Mouse (Mus musculus) layer of hippocampus, adult 2 months (tissue): Measurements from ENCODE around the gene Atxn7l1. TPM values are rescaled to one million over a fixed set of nuclear protein-coding genes. Genes with fewer than 3 reads are reported as not detected.

Experiments used
- DNase-seq, 2 experiments: peaks; one replicate each; pipeline ENCODE4 v3.0.0; 2022; ENCODE audit warnings: low spot score in 2 of 2
- H3K27ac ChIP-seq: fragments of 200-600 bp; 2 replicates; pipeline ENCODE4 v1.8.1; 2022
- H3K4me3 ChIP-seq: fragments of 200-600 bp; 2 replicates; pipeline ENCODE4 v1.8.1; 2022; ENCODE audit warnings: mild to moderate bottlenecking
- CTCF ChIP-seq: fragments of 200-600 bp; conservative IDR thresholded peaks from 2 replicates; pipeline ENCODE4 v1.8.1; 2022; ENCODE audit warnings: antibody characterized with exemption, mild to moderate bottlenecking, moderate library complexity
- total RNA-seq, 2 experiments: library from RNA; stranded (reverse); gene quantifications; 2 replicates each; pipeline ENCODE4 v1.2.3; 2021

The Atxn7l1 gene
- total RNA-seq, 2 experiments from 2014 or later, result 62.0 to 62.9 TPM

DNA sequence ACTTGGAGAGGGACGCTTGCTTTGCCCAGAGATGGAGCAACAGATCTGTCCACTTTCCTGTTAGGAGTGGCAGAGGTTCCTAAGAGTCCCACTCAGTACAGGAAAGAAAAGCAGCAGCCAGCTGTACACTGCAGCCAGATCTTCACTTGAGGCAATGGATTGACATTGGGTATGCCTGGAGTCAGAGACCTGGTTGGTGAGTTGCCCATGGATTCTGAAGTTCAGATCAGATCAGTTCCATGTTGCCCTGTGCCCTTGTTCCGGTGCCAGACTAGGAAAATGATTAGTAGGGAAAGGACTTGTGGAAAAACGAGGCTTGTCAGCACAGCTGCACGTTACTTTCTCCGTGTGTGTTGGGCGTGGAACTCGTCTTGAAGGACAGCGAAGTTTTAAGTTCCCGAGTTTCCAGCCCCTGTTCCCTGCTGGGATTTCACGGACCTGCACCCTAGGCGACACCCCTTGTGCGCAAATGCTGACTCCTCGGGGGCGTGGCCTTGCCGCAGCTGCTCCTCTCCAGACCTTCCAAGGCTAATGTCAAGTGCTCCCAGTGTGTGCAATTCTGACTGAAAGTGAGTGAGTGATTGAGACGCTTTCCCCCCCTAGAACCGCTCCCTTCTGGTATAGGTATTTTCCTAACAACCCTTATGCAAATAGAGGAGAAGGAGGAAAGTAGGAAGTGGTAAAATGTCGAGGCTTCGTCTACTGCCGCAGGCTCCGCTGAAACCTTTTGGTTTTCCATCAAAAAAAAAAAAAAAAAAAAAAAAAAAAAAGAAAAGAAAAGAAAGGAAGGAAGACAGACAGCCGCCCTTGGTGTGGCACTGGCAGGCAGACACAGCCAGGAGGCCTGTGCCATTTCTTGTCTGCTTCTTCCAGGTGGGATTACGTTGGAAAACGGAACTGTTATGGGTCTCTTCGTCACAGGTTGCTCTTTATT lies 28.4 kb downstream of the Atxn7l1 start:
- 0 out of 2 replicates have a peak, but pooled peaks have one; percentile 3 for TF ChIP-seq CTCF
- DNase-seq, result no peak
- H3K27ac ChIP-seq, result peak overlapping the region; percentile 33; the same call in 1 of the 2 replicates
- H3K4me3 ChIP-seq, result peak overlapping the region; percentile 18; the same call in 1 of the 2 replicates

DNA sequence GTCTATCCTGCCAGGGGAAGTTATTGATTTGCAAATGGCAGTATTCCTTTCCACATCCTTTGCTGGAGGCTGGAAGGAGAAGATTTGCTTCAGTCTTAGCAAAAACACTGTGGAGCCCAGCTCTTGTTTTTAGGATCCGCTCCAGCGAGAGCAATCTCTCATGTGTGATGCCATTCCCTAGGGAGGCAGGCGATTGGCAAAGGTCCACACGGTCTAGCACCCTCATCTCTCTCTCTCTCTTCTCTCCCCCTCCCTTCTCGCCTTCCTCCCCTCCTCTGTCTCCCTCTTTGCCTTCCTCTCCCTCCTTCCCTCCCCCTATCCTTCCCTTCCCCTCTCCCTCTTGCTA lies 29.0 kb downstream of the Atxn7l1 start:
- DNase-seq, result no peak
- Histone ChIP-seq H3K27ac (peak overlapping the region; percentile 33; the same call in 1 of the 2 replicates), H3K4me3 (no peak overlapping the region)
- no peak for TF ChIP-seq CTCF

DNA sequence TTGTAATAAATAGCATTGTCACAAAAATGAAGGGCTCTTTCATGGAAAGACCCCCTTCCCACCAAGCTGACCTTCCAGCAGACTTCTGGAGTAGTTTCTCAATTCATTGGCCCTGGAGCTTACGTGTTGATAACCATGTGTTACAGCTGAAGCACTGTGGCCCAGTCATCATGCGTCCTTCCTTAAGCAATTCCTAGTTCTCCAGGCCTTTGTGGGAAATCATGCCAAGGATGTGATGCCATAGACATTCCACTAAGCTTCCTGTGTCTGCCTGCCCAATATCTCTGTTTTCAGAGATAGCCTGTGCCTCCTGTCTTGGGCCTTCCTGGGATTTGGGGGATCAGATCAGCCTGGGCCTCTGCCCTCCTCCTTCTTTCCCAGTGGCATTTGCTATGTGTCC lies 32.9 kb downstream of the Atxn7l1 start:
- H3K27ac ChIP-seq, result no peak overlapping the region
- no peak for TF ChIP-seq CTCF
- DNase-seq, result no peak
- H3K4me3 ChIP-seq, result no peak overlapping the region

DNA sequence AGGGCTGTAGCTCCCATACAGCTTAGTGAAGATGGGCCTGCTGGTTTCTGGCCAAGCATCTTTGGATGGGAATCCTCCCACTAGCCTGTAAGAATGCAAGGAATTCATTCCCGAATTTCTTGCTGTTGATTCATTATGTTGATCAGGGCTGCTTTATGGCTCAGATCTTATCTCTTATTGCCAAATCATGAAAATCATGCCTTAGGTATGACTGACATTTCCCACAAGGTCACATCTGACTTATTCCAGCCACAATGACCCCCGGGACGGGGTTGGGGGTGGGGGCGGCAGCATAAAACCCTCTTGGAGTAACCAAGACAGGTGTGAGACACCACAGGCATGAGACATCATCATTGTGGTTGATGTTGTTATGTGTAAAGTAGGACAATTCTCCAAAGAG lies 34.4 kb downstream of the Atxn7l1 start:
- DNase-seq, result no peak
- no peak for TF ChIP-seq CTCF
- H3K4me3 ChIP-seq, result no peak overlapping the region
- H3K27ac ChIP-seq, result no peak overlapping the region

DNA sequence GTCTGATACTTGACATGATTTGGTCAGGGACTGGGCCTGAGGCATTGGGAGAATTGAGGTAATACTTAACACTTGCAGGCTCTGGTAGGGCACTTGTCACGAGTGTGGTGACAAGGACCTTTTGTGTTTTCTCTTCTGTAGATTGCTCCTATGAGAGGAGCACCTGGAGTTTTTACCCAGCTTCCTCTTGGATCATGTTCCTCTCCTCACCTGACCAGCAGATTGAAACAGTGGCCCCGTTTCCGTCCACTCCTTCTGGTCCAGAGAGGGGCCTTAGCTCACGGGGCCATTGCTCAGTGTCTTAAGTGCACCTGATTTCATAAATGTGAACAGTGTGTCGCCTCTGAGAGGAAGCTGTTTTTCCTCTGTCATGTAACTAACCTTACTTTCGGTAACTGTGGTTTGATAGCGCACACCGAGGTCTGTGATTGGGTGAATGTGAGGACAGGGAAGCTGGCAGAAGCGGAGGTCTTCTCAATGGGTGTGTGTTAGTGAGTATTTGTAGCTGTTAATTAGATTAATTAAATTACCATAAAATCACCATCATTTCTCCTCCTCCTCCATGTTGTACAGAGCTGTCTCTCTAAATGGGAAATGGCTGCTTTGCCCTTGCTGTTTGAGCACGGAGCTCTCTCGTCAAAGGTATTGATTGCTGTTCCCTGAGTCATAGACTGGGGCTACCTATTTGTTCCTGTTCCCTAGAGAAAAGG lies 35.1 kb downstream of the Atxn7l1 start:
- H3K27ac ChIP-seq, result no peak overlapping the region
- no peak for DNase-seq
- H3K4me3 ChIP-seq, result no peak overlapping the region
- TF ChIP-seq CTCF, result no peak

DNA sequence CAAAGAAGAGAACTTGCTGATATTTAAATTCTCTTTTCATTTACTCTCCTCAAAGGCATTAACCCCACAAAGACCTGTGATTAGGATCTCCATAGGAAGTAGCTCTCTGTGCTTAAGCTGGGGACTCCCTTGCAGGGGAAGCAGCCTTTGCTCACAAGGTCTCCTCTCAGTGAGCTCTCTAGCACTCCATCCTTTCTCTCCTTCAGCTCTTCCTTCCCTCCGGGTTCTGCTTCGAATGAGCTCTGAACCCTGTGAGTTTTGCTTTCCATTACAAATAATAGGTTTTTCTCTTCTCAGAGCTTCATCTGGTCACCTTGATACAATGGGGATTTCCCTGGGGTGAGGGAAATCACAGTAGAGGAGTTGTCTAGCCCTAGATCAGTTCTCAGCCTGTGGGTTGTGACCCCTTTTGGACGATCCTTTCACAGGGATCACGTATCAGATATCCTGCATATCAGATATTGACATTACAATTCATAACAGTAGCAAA lies 35.7 kb downstream of the Atxn7l1 start:
- DNase-seq, result no peak
- Histone ChIP-seq H3K27ac (no peak overlapping the region), H3K4me3 (no peak overlapping the region)
- TF ChIP-seq CTCF, result no peak

DNA sequence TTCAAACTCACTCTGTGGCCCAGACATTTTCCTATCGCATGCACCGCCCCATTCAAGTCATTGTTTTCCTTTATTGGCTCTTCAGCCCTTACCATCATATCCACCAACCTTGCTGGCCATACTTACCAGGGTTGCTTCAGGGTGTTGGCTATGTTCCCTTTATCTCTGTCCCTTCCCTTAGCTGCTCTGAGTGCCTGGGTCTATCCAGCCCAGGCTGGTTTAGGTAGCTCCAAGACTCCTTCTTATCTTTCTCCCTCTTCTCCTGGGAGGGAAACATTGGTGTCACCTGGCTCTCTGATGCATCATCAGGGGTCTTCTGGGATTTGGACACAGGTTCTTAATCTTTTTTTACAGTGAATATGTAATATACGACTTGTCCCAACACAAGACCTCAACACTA lies 36.6 kb downstream of the Atxn7l1 start:
- TF ChIP-seq CTCF, result no peak
- H3K27ac ChIP-seq, result no peak overlapping the region
- H3K4me3 ChIP-seq, result no peak overlapping the region
- DNase-seq, result no peak

DNA sequence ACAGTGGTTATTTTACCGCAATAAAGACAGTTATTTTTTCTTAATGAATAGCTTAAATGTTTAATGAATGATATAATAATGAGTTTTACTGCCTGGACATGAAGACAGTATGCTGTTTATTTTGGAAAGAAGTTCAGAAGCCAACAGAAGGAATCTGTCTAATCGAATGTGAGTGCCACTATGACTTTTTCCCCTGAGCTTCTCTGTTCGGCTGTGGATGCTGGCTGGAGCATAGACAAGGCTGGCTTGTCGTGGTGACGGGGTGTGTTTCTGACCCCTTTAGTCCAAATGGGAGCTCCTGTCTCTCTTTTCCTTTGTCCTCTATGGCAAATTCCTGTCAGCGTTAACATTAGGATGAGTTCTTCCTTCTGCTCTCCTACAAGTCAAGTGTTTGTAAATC lies 37.6 kb downstream of the Atxn7l1 start:
- no peak overlapping the region for H3K27ac ChIP-seq
- H3K4me3 ChIP-seq, result no peak overlapping the region
- no peak for DNase-seq
- TF ChIP-seq CTCF, result no peak

DNA sequence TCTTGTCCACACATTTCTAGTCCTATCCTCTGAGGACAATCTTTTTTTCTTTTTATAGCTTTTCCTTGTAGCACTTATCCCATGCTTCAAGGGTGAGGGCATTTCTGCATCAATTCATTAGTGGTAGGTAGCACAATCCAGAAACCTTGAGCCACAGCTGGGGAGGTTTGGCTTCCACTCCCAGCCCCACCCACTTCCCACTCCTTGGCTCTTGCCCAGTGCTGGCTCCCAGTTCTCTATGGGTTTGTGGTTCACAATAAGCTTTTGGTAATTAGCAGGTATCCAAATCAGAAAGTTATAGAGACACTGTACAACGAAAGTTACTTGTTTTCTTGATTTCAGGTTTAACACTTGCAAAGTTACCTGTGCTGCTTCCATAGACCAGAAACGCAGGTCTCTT lies 38.8 kb downstream of the Atxn7l1 start:
- no peak overlapping the region for H3K4me3 ChIP-seq
- DNase-seq, result no peak
- no peak overlapping the region for H3K27ac ChIP-seq
- no peak for TF ChIP-seq CTCF

DNA sequence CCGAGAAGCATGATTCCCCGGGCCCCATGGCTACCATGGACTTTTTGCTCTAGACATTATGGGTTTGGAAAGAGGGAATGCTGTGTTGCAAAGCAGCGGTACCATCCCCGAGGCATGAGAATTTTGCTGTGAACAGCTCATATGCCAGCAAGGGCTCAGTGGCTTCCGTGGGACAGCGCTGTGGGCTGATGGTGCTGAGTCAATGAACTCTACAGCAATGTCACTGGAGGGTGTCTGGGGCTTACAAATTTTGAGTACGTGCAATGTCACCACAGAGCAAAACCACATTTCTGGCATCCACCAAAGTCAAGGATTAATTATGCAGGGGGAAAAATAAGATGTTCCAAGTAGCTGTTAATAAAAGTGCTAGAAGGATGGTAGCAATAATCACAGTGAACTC lies 42.6 kb downstream of the Atxn7l1 start:
- H3K4me3 ChIP-seq, result no peak overlapping the region
- no peak for TF ChIP-seq CTCF
- no peak for DNase-seq
- no peak overlapping the region for H3K27ac ChIP-seq

DNA sequence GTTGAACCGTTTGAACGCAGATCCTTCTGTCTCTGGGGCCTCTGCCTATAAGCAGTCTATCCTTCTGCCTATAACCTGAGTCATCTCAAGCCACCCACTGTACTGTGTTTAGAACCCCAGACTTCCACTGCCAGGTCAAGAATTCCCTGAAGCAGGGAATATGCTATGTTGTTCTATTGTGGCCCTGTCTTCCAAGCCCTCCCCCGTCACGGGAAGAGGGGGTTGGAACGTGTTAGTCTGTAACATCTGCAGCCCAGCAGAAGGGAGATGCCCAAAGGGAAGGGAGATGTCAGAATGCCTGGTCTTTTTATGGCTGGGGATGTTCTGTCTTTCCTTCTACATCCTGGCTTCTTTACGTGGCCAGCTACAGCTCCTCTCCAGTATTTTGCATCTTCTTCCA lies 43.1 kb downstream of the Atxn7l1 start:
- no peak overlapping the region for H3K4me3 ChIP-seq
- H3K27ac ChIP-seq, result no peak overlapping the region
- no peak for TF ChIP-seq CTCF
- DNase-seq, result no peak

DNA sequence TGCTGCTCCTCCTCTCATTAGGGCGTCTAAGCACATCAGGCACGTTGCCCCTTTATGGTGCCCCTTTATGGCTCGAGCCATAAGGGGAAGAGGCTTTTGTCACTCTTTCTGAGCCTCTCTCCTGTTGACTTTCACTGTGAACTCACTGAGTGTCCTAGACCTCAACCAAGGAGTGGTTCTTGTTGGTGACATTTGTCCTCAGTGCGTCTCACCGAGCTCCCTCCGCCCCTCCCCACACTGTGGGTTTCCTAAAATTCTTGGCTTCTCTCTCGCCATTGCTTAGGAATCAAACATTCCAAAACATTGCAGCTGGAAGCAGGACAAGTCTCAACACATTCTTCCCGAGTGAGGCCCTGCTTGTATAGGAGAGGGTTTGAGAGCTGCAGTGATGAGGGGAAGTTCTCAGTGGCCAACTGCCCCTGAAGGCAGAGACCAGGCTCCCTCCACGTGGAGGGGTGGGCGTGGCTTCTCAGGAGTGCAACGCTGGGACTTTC lies 46.0 kb downstream of the Atxn7l1 start:
- TF ChIP-seq CTCF, result no peak
- DNase-seq, result no peak
- Histone ChIP-seq H3K27ac (no peak overlapping the region), H3K4me3 (no peak overlapping the region)

DNA sequence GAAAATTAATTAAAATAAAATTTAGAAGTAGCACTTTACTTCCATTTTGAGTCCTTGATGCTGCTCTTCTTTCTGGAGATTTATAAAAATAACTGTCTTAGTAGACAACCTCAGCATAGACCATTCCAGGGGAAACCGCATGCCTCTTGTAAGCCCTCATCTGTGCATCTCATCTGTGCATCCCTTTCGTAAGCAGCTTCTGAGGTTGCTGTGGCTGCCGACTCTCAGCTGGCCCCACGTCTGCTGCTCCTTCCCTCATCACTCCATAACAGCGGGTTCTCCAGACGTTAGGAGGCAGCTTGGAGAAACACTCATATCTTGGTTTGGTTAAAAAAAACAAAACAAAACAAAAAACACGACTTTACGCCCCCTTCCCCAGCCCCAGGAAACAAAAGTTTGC lies 47.7 kb downstream of the Atxn7l1 start:
- no peak for TF ChIP-seq CTCF
- DNase-seq, result no peak
- no peak overlapping the region for H3K4me3 ChIP-seq
- H3K27ac ChIP-seq, result peak overlapping the region; percentile 36; the same call in 1 of the 2 replicates
